8 mouse cellular contexts compared by ENCODE assay signal in the genomic region with DNA sequence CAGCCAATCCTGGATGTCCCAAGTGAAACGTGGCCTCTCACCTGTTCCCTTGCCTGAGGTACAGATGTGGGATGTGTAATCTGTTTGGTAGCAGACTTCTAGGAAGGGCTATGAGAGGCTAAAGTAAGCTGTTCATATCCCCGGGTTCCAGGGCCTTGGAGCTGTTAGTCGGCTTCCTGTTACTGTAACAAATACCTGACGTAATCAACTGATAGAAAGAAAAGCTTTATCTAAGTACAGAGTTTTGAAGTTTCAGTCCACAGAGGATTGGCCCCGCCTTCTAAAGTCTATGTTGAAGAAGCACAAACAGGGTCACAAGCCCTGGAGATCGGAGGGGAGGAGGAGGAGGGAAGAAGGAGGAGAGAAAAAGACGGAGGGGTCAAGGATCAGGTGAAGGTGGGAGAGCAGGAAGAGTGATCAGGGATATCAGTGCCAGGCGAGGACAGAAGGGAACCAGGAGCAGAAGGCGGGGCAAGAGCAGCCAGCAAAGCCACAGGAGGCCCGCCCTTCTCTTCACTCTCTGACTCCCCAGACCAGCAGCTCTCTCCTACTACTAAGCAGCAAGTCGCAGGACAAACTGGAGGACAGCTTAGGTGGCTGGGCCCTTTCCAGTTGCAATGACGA.
DNase-seq lines count a peak whose midpoint lies in the region; ATAC-seq and TF ChIP-seq lines count a peak whose summit lies in the region.

No protein-coding gene starts in this region.

- H3K4me2 ChIP-seq in heart, embryonic 13.5 days, result peak overlapping the region; percentile 61
- peak overlapping the region; percentile 49 for H3K4me2 ChIP-seq in heart, embryonic 16.5 days (ENCODE audit: low read depth, low read length)
- H3K4me2 ChIP-seq in limb, embryonic 14.5 days (replicated peaks; ENCODE audit: low read depth, low read length, severe bottlenecking), result peak overlapping the region; percentile 13; the same call in 1 of the 2 replicates

- TF ChIP-seq POLR2A in limb, embryonic 14.5 days (IDR thresholded peaks at IDR 0.05; ENCODE audit: borderline replicate concordance, extremely low read depth, insufficient read depth, insufficient read length), result no peak

- no peaks in the 10 kb centered on the region for H3K9me3 ChIP-seq in heart, embryonic 13.5 days
- H3K9me3 ChIP-seq in heart, embryonic 16.5 days (replicated peaks; ENCODE audit: control insufficient read depth, low read length), result no peaks in the 10 kb centered on the region
- H3K9me3 ChIP-seq in limb, embryonic 14.5 days (ENCODE audit: control insufficient read depth, low read length), result no peaks in the 10 kb centered on the region

- no peaks in the 10 kb centered on the region for H3K27me3 ChIP-seq in heart, embryonic 13.5 days (replicated peaks)
- no peaks in the 10 kb centered on the region for H3K27me3 ChIP-seq in heart, embryonic 16.5 days (ENCODE audit: control insufficient read depth, insufficient read depth, low read length)
- no peaks in the 10 kb centered on the region for H3K27me3 ChIP-seq in limb, embryonic 14.5 days (ENCODE audit: control insufficient read depth, insufficient read depth, low read length)

- peaks cover 21% of the 10 kb centered on the region for H3K4me1 ChIP-seq in heart, embryonic 13.5 days
- peaks cover 12% of the 10 kb centered on the region for H3K4me1 ChIP-seq in heart, embryonic 16.5 days (ENCODE audit: control insufficient read depth, insufficient read depth, low read length)
- peaks cover 4% of the 10 kb centered on the region; the same call in 1 of the 2 replicates for H3K4me1 ChIP-seq in limb, embryonic 14.5 days (ENCODE audit: control insufficient read depth, insufficient read depth, low read length)

- WGBS in heart, embryonic 13.5 days, result 7% methylated on average over 12 of the region's 12 CpGs
- WGBS in heart, embryonic 16.5 days, result 12% methylated on average over 12 of the region's 12 CpGs
- 43% methylated on average over 12 of the region's 12 CpGs for WGBS in limb, embryonic 14.5 days

- H3K36me3 ChIP-seq in heart, embryonic 13.5 days, result no peaks in the 10 kb centered on the region
- H3K36me3 ChIP-seq in heart, embryonic 16.5 days (ENCODE audit: control insufficient read depth, insufficient read depth), result no peaks in the 10 kb centered on the region
- H3K36me3 ChIP-seq in limb, embryonic 14.5 days (ENCODE audit: control insufficient read depth, insufficient read depth, low read length), result no peaks in the 10 kb centered on the region

- H3K9ac ChIP-seq in heart, embryonic 13.5 days, result peak overlapping the region; percentile 68
- H3K9ac ChIP-seq in heart, embryonic 16.5 days (ENCODE audit: low read length), result peak overlapping the region; percentile 51
- no peak overlapping the region for H3K9ac ChIP-seq in limb, embryonic 14.5 days (ENCODE audit: low read depth, low read length, severe bottlenecking)

- peak; percentile 66; the same call in 1 of the 2 replicates for ATAC-seq in heart, embryonic 13.5 days (ENCODE audit: extremely low read depth, insufficient number of reproducible peaks, low FRiP score, low TSS enrichment)
- peak; percentile 77 for ATAC-seq in heart, embryonic 16.5 days (replicated peaks; ENCODE audit: extremely low read depth, insufficient read depth, low FRiP score)
- no peak for ATAC-seq in limb, embryonic 14.5 days (ENCODE audit: low FRiP score, low read depth)
- no peak for ATAC-seq in inflammation-experienced regulatory T-cells, adult 6 months

- DNase-seq in heart, adult 9 months (ENCODE audit: low spot score in 2 of 2), result no peak
- DNase-seq in brain, adult 2 months (ENCODE audit: low read depth, low spot score), result peak; percentile 15
- no peak for DNase-seq in limb, embryonic 14.5 days (ENCODE audit: low spot score)
- DNase-seq in thymus, postnatal 25 days, result no peak
- DNase-seq in layer of hippocampus, postnatal 10 days (ENCODE audit: low spot score in 2 of 2), result no peak

- H3K27ac ChIP-seq in heart, embryonic 13.5 days (replicated peaks), result peak overlapping the region; percentile 92
- peak overlapping the region; percentile 75 for H3K27ac ChIP-seq in heart, embryonic 16.5 days (ENCODE audit: low read length)
- H3K27ac ChIP-seq in limb, embryonic 14.5 days (replicated peaks; ENCODE audit: low read depth, low read length), result 0 out of 2 replicates have a peak overlapping the region, but pooled peaks have one; percentile 26

- H3K4me3 ChIP-seq in heart, embryonic 13.5 days, result peak overlapping the region; percentile 32
- peak overlapping the region; percentile 22 for H3K4me3 ChIP-seq in heart, embryonic 16.5 days (ENCODE audit: low read length)
- H3K4me3 ChIP-seq in limb, embryonic 14.5 days (replicated peaks; ENCODE audit: low read length), result no peak overlapping the region

Comparison
In these comparisons a context has a peak if more than half of its experiments do, and no peak if none do; other contexts are left out.
1. ATAC-seq: peak in heart, embryonic 13.5 days (single experiment) and heart, embryonic 16.5 days (single experiment); none in limb, embryonic 14.5 days (single experiment) and inflammation-experienced regulatory T-cells, adult 6 months (single experiment).
2. H3K27ac ChIP-seq: peak in every context shown above with its lines; median percentile 92 in heart, embryonic 13.5 days; 75 in heart, embryonic 16.5 days; 26 in limb, embryonic 14.5 days.
3. Peak in every context shown above with its lines, with median percentiles within 50 percentile points of each other: H3K4me2 ChIP-seq.